Mouse (Mus musculus) neural tube, embryonic 13.5 days (tissue): Measurements from ENCODE around the gene Ankrd45. TPM values are rescaled to one million over a fixed set of nuclear protein-coding genes. Genes with fewer than 3 reads are reported as not detected.
"Not testable (repeated sequence)": the region's sequence is repeated elsewhere in the genome, so short reads cannot be mapped to it uniquely, and the experiment has no call there.

ENCODE experiments used
- ATAC-seq: fragments of 200-750 bp; cut with Nextera tagmentation; 2 replicates; pipeline ENCODE4 v1.8.0; 2017; ENCODE audit warnings: low read depth, mild to moderate bottlenecking, moderate TSS enrichment, moderate library complexity
- H3K27ac ChIP-seq: fragments of 300-500 bp; sonication (generic); replicated peaks from 2 replicates; pipeline ENCODE4 v1.5.1; 2015; ENCODE audit warnings: moderate library complexity, mild to moderate bottlenecking, inconsistent platforms
- H3K27me3 ChIP-seq: fragments of 300-500 bp; sonication (generic); 2 replicates; pipeline ENCODE4 v1.6.1; 2015; ENCODE audit warnings: mild to moderate bottlenecking, inconsistent platforms
- H3K36me3 ChIP-seq: fragments of 300-500 bp; sonication (generic); 2 replicates; pipeline ENCODE4 v1.6.1; 2015; ENCODE audit warnings: mild to moderate bottlenecking, inconsistent platforms
- H3K4me1 ChIP-seq: fragments of 300-500 bp; sonication (generic); replicated peaks from 2 replicates; pipeline ENCODE4 v1.6.1; 2015; ENCODE audit warnings: inconsistent platforms
- H3K4me2 ChIP-seq: fragments of 300-500 bp; sonication (generic); 2 replicates; pipeline ENCODE4 v1.6.1; 2015; ENCODE audit warnings: inconsistent platforms, mild to moderate bottlenecking, moderate library complexity
- H3K4me3 ChIP-seq: fragments of 300-500 bp; sonication (generic); 2 replicates; pipeline ENCODE4 v1.5.1; 2015; ENCODE audit warnings: mild to moderate bottlenecking, inconsistent platforms
- H3K9ac ChIP-seq: fragments of 300-500 bp; sonication (generic); 2 replicates; pipeline ENCODE4 v1.6.1; 2015; ENCODE audit warnings: moderate library complexity, mild to moderate bottlenecking, inconsistent platforms
- H3K9me3 ChIP-seq: fragments of 300-500 bp; sonication (generic); 2 replicates; pipeline ENCODE4 v1.6.1; 2016; ENCODE audit warnings: inconsistent platforms
- WGBS: fragments of 180-500 bp; shearing (Covaris S2); methylation state at CpG from one replicate; pipeline ENCODE4 v1.1.7; 2015; 5-methylcytosine and 5-hydroxymethylcytosine counted together
- polyA plus RNA-seq: library from polyadenylated mRNA; unstranded; fragments of >200 nt; fragmentation: Nextera tagmentation; extraction: Ambion mirVana; gene quantifications from 2 replicates; pipeline ENCODE4 v1.2.1, GENCODE M21; 2015

Ankrd45 gene
- polyA plus RNA-seq, 1 experiment from 2014 or later, result 12.5 TPM

DNA sequence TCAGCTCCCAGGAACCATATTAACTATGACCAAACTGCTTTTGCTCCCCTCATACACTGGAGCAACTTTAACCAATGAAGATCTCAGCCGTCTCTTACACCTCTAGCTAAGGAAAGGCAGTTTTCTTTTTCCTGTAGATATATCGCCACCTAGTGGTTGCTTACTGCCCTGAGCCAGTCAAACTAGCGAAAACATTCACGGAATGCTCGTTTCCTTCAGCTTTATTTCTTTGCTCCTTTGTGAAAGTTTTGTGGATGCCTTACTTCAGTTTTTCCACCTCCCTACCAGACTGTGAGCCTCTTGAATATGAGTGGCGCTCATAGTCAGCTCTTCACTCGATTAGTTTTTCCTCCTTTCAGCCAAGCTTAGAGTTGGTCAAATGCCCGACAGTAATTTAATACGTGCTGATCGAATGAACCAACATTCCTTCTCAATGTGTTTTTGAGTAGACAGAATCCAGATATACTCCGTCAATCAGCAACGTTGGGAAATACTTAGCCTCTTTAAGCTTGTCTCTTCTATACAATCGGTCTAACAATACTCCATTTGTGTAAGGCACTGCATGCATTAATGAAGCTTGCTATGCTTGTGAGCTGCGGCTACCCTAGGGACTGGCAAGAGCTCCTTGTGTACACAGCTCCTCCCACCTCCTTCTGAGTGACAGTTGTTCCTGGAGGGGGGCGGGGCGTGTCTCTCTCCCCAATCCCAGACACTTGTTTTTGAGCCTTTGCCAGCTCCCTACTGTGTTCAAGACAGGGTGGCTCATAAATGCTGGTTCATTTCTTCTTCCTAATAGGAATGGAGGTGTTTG is 53.3 kb downstream of the Ankrd45 start:
- ATAC-seq, result peak; percentile 99
- Histone ChIP-seq H3K27me3 (no peaks in the 10 kb centered on the region), H3K4me3 (peak overlapping the region; percentile 41), H3K4me2 (peak overlapping the region; percentile 59), H3K27ac (peak overlapping the region; percentile 67), H3K9me3 (no peaks in the 10 kb centered on the region), H3K4me1 (peaks cover 4% of the 10 kb centered on the region), H3K9ac (peak overlapping the region; percentile 43; the same call in 1 of the 2 replicates), H3K36me3 (no peaks in the 10 kb centered on the region)
- WGBS, result 0% methylated on average over 16 of the region's 16 CpGs

DNA sequence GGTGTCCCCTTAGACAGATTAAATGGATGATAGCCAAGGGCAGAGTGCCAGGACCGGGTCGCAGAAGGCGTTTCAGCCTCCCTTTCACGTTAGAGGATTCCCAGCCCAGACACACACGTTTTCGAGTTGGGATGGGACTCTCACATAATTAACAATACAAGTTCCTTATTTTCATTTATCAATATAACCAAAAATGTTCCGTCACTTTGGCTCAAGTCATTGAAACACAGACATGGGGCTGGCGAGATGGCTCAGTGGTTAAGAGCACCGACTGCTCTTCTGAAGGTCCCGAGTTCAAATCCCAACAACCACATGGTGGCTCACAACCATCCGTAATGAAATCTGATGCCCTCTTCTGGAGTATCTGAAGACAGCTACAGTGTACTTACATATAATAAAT is 53.9 kb downstream of the Ankrd45 start:
- ATAC-seq, H3K36me3 ChIP-seq, H3K27me3 ChIP-seq, H3K4me1 ChIP-seq, H3K9me3 ChIP-seq: not testable (repeated sequence)
- 47% methylated on average over 11 of the region's 11 CpGs for WGBS
- Histone ChIP-seq H3K4me2 (peak overlapping the region; percentile 59), H3K27ac (peak overlapping the region; percentile 67; the same call in 1 of the 2 replicates), H3K9ac (0 out of 2 replicates have a peak overlapping the region, but pooled peaks have one; percentile 43), H3K4me3 (peak overlapping the region; percentile 41)

DNA sequence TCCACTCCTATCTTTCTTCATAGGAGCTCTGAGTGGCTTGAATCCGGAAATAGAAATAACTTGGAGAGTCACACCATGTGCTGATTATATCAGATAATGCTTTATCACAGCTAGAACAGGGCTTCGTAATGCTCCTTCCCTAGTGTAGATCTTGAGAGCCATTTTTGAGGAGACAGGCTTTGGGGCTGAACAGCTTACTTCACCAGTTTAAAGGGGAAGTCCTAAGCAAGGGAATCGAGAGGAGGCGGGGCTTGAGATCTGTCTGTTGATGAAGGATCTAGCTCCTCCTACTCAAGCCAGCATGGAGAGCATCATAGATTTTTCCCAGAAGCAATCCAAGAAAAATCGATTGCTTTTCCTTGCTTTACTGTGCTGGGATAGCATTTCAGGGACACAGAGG is 57.4 kb downstream of the Ankrd45 start:
- Histone ChIP-seq H3K27ac (no peak overlapping the region), H3K4me1 (0 out of 2 replicates have a peak, but pooled peaks cover 4% of the 10 kb centered on the region), H3K4me2 (no peak overlapping the region), H3K9me3 (no peaks in the 10 kb centered on the region), H3K27me3 (no peaks in the 10 kb centered on the region), H3K4me3 (no peak overlapping the region), H3K9ac (no peak overlapping the region), H3K36me3 (no peaks in the 10 kb centered on the region)
- WGBS, result 82% methylated on average over 5 of the region's 5 CpGs
- ATAC-seq, result no peak

DNA sequence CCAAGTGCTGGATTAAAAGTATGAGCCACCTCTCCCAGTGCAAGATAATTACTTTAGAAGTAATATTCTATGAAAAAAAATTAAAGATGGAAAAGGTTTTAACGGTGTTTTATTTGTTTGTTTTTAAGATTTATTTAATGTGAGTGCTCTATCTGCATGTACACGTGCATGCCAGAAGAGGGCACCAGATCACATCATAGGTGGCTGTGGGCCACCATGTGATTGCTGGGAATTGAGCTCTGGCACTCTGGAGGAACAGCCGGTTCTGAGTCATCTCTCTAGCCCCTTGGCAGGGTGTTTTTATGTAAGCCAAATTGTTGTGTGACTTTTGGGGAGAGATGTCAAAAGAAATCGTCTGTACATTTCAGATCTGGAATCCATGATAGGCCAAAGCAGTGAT is 72.0 kb downstream of the Ankrd45 start:
- ATAC-seq, result no peak
- Histone ChIP-seq H3K9me3 (peaks cover 4% of the 10 kb centered on the region; the same call in 1 of the 2 replicates), H3K27ac (no peak overlapping the region), H3K36me3 (no peaks in the 10 kb centered on the region), H3K9ac (no peak overlapping the region), H3K4me3 (no peak overlapping the region), H3K4me2 (no peak overlapping the region), H3K4me1 (no peaks in the 10 kb centered on the region), H3K27me3 (no peaks in the 10 kb centered on the region)
- whole genome bisulfite sequencing, result 31% methylated on average over 4 of the region's 4 CpGs

DNA sequence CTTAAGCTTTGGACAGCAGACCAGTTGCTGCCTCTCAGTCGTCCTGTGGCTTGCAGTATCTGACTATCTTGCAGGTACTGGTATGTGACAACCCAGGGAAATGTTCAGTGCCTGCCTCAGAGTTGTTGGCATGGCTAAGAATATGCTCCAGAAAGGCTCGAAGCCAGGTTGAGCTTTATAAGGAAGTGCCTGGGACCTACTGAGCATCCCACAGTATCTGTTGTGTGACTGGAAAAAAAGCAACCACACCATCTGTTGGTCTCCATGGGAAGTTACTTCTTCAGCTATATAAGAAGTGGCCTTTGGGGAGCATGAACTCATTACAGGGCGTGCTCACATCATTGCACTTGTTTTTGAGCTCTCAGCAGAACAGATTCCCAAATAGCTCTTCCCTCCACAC is 77.3 kb downstream of the Ankrd45 start:
- no peak for ATAC-seq
- H3K4me1 ChIP-seq, result no peaks in the 10 kb centered on the region
- H3K4me3 ChIP-seq, result no peak overlapping the region
- no peak overlapping the region for H3K9ac ChIP-seq
- H3K9me3 ChIP-seq, result no peaks in the 10 kb centered on the region
- H3K36me3 ChIP-seq, result no peaks in the 10 kb centered on the region
- no peak overlapping the region for H3K27ac ChIP-seq
- no peaks in the 10 kb centered on the region for H3K27me3 ChIP-seq
- 71% methylated on average over 3 of the region's 3 CpGs for WGBS
- H3K4me2 ChIP-seq, result no peak overlapping the region

Other genes with a start within 250 kb of the Ankrd45 start
- gene Rc3h1, start 236.3 kb upstream of the Ankrd45 start, polyA plus RNA-seq, result 6.1 and 6.6 TPM in 2 replicates
- gene Serpinc1, start 164.1 kb upstream of the Ankrd45 start, polyA plus RNA-seq, result 2.6 and 3.2 TPM in 2 replicates
- gene Zbtb37, start 107.8 kb upstream of the Ankrd45 start, polyA plus RNA-seq, result 11.9 and 12.3 TPM in 2 replicates
- 25.2 and 28.7 TPM in 2 replicates for gene Dars2, start 72.0 kb upstream of the Ankrd45 start, polyA plus RNA-seq
- 10.2 and 10.9 TPM in 2 replicates for gene Cenpl, start 72.0 kb upstream of the Ankrd45 start, polyA plus RNA-seq
- 19.8 and 21.5 TPM in 2 replicates for gene Klhl20, start 11.2 kb upstream of the Ankrd45 start, polyA plus RNA-seq
- gene Tex50, start 16.6 kb downstream of the Ankrd45 start, polyA plus RNA-seq, result 0.33 and 0.89 TPM in 2 replicates
- 220 and 230 TPM in 2 replicates for gene Prdx6, start 108.5 kb downstream of the Ankrd45 start, polyA plus RNA-seq